Mouse (Mus musculus) heart, postnatal 0 days (tissue): ENCODE results near the gene Elavl1. TPM values are rescaled to one million over a fixed set of nuclear protein-coding genes. Genes with fewer than 3 reads are reported as not detected.
"Not testable (repeated sequence)": the region's sequence is repeated elsewhere in the genome, so short reads cannot be mapped to it uniquely, and the experiment has no call there.

Source experiments
- ATAC-seq: fragments of 200-750 bp; cut with Nextera tagmentation; 2 replicates; pipeline ENCODE4 v1.8.0; 2017; ENCODE audit warnings: low read depth, moderate number of reproducible peaks, moderate library complexity; ENCODE audit not compliant: insufficient read depth
- DNase-seq: peaks from one replicate; pipeline ENCODE4 v3.0.0-alpha.2; 2016; ENCODE audit warnings: low spot score
- H3K27ac ChIP-seq: fragments of 300-500 bp; sonication (generic); 2 replicates; pipeline ENCODE4 v1.5.1; 2014; ENCODE audit warnings: low read depth, mild to moderate bottlenecking
- H3K27me3 ChIP-seq: fragments of 300-500 bp; sonication (generic); 2 replicates; pipeline ENCODE4 v1.6.1; 2014; ENCODE audit warnings: low read length, mixed read lengths; ENCODE audit not compliant: control insufficient read depth, insufficient read depth
- H3K36me3 ChIP-seq: fragments of 300-500 bp; sonication (generic); replicated peaks from 2 replicates; pipeline ENCODE4 v1.6.1; 2014; ENCODE audit warnings: low read length, mixed read lengths; ENCODE audit not compliant: control insufficient read depth, insufficient read depth
- H3K4me1 ChIP-seq: fragments of 300-500 bp; sonication (generic); 2 replicates; pipeline ENCODE4 v1.6.1; 2014; ENCODE audit warnings: antibody characterized with exemption; ENCODE audit not compliant: control insufficient read depth, insufficient read depth
- H3K4me2 ChIP-seq: fragments of 300-500 bp; sonication (generic); 2 replicates; pipeline ENCODE4 v1.6.1; 2014; ENCODE audit warnings: low read depth, mild to moderate bottlenecking, low read length, moderate library complexity
- H3K4me3 ChIP-seq: fragments of 300-500 bp; sonication (generic); 2 replicates; pipeline ENCODE4 v1.5.1; 2014; ENCODE audit warnings: low read depth, low read length
- H3K9ac ChIP-seq: fragments of 300-500 bp; sonication (generic); replicated peaks from 2 replicates; pipeline ENCODE4 v1.6.1; 2014; ENCODE audit warnings: low read depth, low read length, mixed read lengths
- H3K9me3 ChIP-seq: fragments of 300-500 bp; sonication (generic); replicated peaks from 2 replicates; pipeline ENCODE4 v1.6.1; 2016; ENCODE audit warnings: low read length; ENCODE audit not compliant: control insufficient read depth
- CTCF ChIP-seq: IDR thresholded peaks from 2 replicates; pipeline ENCODE4 v1.5.1; 2016; ENCODE audit warnings: antibody characterized with exemption, control low read depth, low read depth
- EP300 ChIP-seq: IDR thresholded peaks from 2 replicates; pipeline ENCODE4 v1.6.1; 2016; ENCODE audit warnings: antibody characterized with exemption, low read depth
- WGBS: fragments of 180-500 bp; shearing (Covaris S2); extraction: QIAGEN DNeasy Blood & Tissue Kit; methylation state at CpG from one replicate; pipeline ENCODE4 v1.1.7; 2014; 5-methylcytosine and 5-hydroxymethylcytosine counted together
- polyA plus RNA-seq: library from polyadenylated mRNA; unstranded; fragments of >200 nt; fragmentation: Nextera tagmentation; extraction: Ambion mirVana; gene quantifications from 2 replicates; pipeline ENCODE4 v1.2.1, GENCODE M21; 2015
- total RNA-seq: library from RNA; depleted of rRNA; stranded (reverse); fragments of >200 nt; gene quantifications from 2 replicates; pipeline ENCODE4 v1.2.3, GENCODE M21; 2014; ENCODE audit warnings: low replicate concordance

Elavl1 gene
- total and polyA plus RNA-seq, 2 experiments from 2014 or later, result 61.1 to 93.3 TPM

GRCm38 (mm10) chr8:4258233-4258632 lies 67.0 kb downstream of the Elavl1 start:
- peaks cover 14% of the 10 kb centered on the region for H3K4me1 ChIP-seq
- ATAC-seq (peak; percentile 45), DNase-seq (peak; percentile 49)
- TF ChIP-seq CTCF, result peak; percentile 77
- no peak for TF ChIP-seq EP300
- peak overlapping the region; percentile 66 for H3K4me3 ChIP-seq
- WGBS, result 4% methylated on average over 35 of the region's 35 CpGs
- no peaks in the 10 kb centered on the region for H3K27me3 ChIP-seq
- no peak overlapping the region for H3K27ac ChIP-seq
- no peaks in the 10 kb centered on the region for H3K9me3 ChIP-seq
- H3K4me2 ChIP-seq, result peak overlapping the region; percentile 97
- H3K9ac ChIP-seq, result peak overlapping the region; percentile 62
- H3K36me3 ChIP-seq, result peaks cover 57% of the 10 kb centered on the region

GRCm38 (mm10) chr8:4257350-4257749 lies 67.9 kb downstream of the Elavl1 start:
- WGBS, result 84% methylated on average over 4 of the region's 4 CpGs
- ATAC-seq, result no peak
- no peak for TF ChIP-seq CTCF
- no peak for TF ChIP-seq EP300
- Histone ChIP-seq H3K36me3 (peaks cover 48% of the 10 kb centered on the region), H3K9me3 (no peaks in the 10 kb centered on the region), H3K27ac (no peak overlapping the region), H3K4me3 (no peak overlapping the region), H3K27me3 (no peaks in the 10 kb centered on the region), H3K4me1 (peaks cover 17% of the 10 kb centered on the region), H3K9ac (no peak overlapping the region), H3K4me2 (no peak overlapping the region)
- no peak for DNase-seq

- Histone ChIP-seq H3K9me3 (no peaks in the 10 kb centered on the region), H3K36me3 (peaks cover 43% of the 10 kb centered on the region), H3K27ac (no peak overlapping the region), H3K4me1 (peaks cover 18% of the 10 kb centered on the region), H3K4me2 (no peak overlapping the region), H3K4me3 (no peak overlapping the region), H3K27me3 (no peaks in the 10 kb centered on the region), H3K9ac (no peak overlapping the region)
- ATAC-seq (no peak), DNase-seq (no peak)
- TF ChIP-seq CTCF, result no peak
- TF ChIP-seq EP300, result no peak
- 35% methylated on average over 4 of the region's 4 CpGs for WGBS
Measured at GRCm38 (mm10) chr8:4256911-4257310, 68.3 kb downstream of the Elavl1 start.

DNA sequence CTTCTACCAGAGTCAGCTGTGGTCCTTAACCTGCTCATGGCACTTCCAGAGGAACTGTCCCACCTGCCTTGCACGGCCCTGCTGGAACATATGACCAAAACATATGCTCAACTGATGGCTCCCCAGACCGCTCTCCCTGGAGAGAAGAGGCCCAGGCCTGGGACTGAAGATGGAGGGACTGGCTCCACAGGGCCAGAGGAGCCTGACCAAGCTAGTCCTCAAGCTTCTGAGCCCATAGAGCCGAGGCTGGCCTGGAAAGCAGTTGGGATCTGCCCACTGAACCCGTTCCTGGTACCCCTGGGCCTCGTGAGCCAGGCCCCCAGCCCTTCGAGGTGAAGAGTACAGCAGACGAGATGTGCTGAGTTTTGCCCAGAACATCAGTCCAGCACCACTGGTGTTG lies 69.7 kb downstream of the Elavl1 start:
- H3K4me3 ChIP-seq, H3K27ac ChIP-seq, H3K4me2 ChIP-seq, H3K27me3 ChIP-seq, DNase-seq, H3K9ac ChIP-seq, ATAC-seq, H3K9me3 ChIP-seq: not testable (repeated sequence)
- Histone ChIP-seq H3K4me1 (peaks cover 18% of the 10 kb centered on the region), H3K36me3 (peaks cover 29% of the 10 kb centered on the region)
- 83% methylated on average over 7 of the region's 7 CpGs for WGBS

DNA sequence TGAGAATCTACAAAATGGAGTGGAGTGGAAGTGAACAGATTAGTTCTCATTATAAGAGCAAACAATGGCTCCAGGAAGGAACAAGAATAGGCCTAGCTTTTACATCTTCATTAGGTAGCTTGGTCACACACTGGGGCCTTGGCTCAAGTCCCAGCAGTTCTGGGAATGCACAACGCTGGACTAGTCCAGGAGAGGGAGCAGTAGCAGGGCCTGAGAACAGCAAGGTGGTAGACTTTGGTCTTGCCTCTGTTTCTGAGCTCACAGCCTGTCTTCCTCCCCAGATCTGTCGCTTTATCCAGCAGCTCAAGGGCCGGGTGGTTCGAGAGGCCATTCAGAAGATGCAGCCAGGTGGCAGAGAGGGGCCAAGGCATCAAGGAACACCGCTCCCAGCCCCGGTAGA lies 71.2 kb downstream of the Elavl1 start:
- DNase-seq (peak; percentile 48), ATAC-seq (no peak)
- peak; percentile 55 for TF ChIP-seq CTCF
- TF ChIP-seq EP300, result no peak

More for the DNA sequence above, 71.2 kb downstream of the Elavl1 start:
- Histone ChIP-seq H3K27ac (no peak overlapping the region), H3K27me3 (no peaks in the 10 kb centered on the region), H3K9me3 (no peaks in the 10 kb centered on the region), H3K9ac (no peak overlapping the region), H3K4me3 (peak overlapping the region; percentile 84), H3K4me2 (peak overlapping the region; percentile 89), H3K36me3 (peaks cover 20% of the 10 kb centered on the region), H3K4me1 (peaks cover 18% of the 10 kb centered on the region)
- 72% methylated on average over 6 of the region's 6 CpGs for WGBS
